Mouse (Mus musculus): Measurements from ENCODE around the gene Atrip. TPM values are rescaled to one million over a fixed set of nuclear protein-coding genes. Genes with fewer than 3 reads are reported as not detected.
A peak's percentile ranks its signal among the peaks of the same experiment; 100 is the strongest.

Gene Atrip
- total RNA-seq (2021), result 10 to 100 TPM; 10.4 to 11.1 TPM

DNA sequence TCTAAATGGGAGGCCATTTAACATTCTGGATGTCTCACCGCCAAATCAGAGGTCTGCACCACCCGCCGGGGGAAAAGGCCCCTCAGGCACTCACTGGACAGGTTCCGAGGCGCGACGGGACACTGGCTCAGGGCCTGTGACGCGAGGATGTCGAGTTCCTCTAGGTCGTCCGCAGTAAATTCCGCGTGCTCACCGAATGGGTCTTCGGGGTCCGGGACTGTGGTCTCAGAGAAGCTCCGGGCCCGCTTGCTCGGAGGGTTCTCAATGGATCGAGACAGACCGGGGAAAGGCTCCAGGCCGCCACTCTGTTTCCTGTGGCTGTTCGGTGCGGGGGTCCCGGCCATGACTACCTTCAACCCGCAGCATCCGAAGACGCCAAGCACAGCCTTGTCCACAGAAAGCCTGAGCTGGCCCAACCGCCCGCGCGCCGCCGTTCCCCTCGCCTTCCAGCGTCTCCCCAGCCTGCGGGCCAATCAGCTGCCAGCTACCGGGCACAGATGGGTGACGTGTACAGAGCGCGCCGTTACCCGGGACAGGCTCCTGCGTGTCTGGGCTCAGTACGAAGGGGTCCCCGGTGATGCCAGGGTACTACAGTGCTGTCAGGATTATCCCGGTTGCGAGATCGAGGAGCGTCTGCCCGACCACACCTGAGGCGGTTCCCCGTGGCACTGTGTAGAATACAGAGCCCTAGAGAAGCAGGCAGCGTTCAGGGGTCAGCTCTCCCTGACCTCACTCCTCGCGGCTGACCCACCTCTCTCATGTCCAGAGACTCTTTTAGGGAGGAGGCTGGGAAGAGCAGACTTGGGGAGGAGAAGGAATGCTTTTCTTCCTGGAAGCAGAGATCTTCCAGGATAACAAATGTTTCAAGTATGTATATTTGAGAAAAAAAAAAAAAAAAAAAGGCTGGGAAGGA lies at the start of gene Atrip:
Gene Atrip (minus strand): TSS at position 464 of the 913 bp plus-strand sequence.
- peak; percentile 92 for DNase-seq

GRCm38 (mm10) chr9:109123266-109123665 lies 49.3 kb upstream of the Atrip start:
- DNase-seq, result no peak

DNA sequence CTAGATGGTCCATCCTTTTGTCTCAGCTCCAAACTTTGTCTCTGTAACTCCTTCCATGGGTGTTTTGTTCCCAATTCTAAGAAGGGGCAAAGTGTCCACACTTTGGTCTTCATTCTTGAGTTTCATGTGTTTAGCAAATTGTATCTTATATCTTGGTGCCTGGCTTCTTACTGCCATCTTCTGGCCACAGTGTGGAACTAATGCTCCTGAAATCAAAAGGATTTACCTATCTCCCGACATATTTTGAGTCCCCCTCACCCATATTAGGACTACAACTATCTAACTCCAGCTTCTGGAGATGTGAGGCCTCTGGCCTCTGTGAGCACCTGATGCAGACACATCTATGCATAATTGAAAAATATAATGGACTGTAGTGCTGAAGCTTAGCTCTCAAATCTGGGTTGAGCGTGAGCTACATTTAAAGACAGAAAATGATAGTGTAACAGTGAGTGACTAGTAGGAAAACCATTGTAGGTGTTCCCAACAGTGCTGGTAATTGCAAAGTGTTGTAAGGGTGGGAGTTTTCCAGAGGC lies 48.7 kb upstream of the Atrip start:
- peak; percentile 41 for DNase-seq

GRCm38 (mm10) chr9:109120956-109121355 lies 47.0 kb upstream of the Atrip start:
- no peak for DNase-seq

DNA sequence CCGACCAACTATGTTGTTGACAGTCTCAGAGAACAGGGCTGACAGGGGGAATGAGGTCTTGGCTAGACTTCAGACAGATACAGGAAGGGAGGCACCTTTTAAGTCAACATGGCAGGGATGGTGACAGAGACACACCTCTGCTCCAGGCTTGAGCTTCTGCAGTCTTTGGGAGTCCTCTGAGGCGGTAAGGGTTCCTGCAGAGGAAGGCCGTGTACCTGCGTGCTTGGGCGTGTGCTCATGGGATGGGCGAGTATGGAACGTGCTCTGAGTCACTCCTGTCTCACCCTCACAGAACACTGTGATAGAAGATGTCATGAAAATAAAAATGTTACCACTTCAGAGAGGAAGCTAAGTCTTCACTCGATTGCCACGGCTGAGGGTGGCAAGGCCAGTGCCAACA lies 45.6 kb upstream of the Atrip start:
- DNase-seq, result no peak

DNA sequence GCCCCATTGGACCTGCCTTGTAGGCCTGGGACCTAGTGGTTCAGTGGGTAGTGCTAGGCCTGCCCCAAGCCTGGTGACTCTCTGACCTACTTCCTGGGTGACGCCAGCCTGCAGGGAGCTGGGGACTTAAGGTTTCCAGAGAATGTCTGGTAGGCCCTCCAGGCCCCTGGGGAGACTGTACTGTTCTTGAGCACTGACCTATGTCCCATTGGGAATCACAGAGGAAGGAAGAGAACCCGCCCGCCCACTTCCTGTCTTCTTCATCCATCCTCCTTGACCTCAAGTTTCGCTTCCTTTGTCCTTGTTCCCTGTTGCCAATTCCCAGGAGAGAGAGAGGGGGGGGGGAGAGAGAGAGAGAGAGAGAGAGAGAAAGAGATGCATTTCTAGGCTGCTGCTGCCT lies 44.2 kb upstream of the Atrip start:
- DNase-seq, result no peak

GRCm38 (mm10) chr9:109116205-109116604 lies 42.3 kb upstream of the Atrip start:
- DNase-seq, result no peak

- DNase-seq, result no peak
Observed at GRCm38 (mm10) chr9:109114871-109115270, 40.9 kb upstream of the Atrip start.

- DNase-seq, result no peak
Observed at GRCm38 (mm10) chr9:109114276-109114675, 40.4 kb upstream of the Atrip start.

GRCm38 (mm10) chr9:109113331-109113730 lies 39.4 kb upstream of the Atrip start:
- no peak for DNase-seq

DNA sequence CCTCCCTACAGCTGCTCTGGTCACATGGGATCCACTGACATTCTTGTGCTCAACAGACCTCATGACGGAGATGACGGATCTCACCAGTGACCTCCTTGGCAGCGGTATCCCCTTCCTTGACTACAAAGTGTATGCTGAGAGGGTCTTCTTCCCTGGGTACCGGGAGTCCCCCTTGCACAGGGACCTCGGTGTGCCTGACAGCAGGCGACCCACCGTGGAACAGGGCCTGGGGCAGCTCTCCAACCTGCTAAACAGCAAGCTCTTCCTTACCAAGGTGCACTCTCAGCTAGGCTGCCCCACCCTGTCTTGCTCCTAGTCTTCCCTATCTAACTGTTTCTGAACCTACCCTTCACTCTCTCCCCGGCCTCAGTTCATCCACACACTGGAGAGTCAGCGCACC lies 37.7 kb upstream of the Atrip start:
- DNase-seq, result no peak

DNA sequence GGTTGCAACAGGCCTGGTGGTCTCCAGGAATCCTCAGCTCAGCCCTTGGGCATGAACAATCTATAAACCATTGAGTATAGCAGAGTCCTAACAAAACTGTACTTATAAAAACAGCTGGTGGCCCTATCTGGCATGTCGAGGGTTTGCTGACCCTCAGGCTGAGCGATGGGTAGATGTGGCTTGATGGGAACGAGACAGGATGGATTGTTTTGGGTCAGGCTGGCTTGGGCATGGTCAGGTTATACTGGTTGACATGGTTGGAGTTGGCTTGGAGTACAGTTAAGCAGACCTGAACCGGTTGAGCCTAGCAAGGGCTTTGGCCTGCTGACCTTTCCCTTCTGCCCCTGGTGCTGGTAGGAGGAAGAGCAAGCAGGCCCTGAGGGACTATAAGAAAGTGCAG lies 37.2 kb upstream of the Atrip start:
- no peak for DNase-seq

GRCm38 (mm10) chr9:109110240-109110639 lies 36.3 kb upstream of the Atrip start:
- no peak for DNase-seq

DNA sequence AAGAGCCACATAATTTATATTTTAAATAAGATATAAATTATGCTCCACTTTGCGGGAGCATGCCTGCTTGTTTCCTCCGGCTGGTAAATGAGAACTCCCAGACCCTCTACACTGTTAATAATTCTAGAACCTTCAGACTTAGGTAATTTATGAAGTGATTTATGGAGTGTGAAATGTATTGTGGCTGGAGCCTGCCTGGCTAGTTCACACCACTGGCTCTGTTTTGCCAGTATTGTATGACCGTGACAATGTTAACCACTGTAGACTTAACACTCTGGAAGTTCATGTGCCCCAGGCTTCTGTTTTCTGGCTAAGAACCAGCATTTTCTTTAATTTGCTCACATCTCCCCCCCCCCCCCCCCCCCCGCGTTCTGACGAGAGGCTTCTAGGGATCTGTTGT lies 33.4 kb upstream of the Atrip start:
- DNase-seq, result no peak

GRCm38 (mm10) chr9:109105648-109106047 lies 31.7 kb upstream of the Atrip start:
- DNase-seq, result no peak

GRCm38 (mm10) chr9:109105011-109105410 lies 31.1 kb upstream of the Atrip start:
- DNase-seq, result peak; percentile 60

GRCm38 (mm10) chr9:109104083-109104482 lies 30.2 kb upstream of the Atrip start:
- no peak for DNase-seq

GRCm38 (mm10) chr9:109103250-109103649 lies 29.3 kb upstream of the Atrip start:
- peak; percentile 42 for DNase-seq

DNA sequence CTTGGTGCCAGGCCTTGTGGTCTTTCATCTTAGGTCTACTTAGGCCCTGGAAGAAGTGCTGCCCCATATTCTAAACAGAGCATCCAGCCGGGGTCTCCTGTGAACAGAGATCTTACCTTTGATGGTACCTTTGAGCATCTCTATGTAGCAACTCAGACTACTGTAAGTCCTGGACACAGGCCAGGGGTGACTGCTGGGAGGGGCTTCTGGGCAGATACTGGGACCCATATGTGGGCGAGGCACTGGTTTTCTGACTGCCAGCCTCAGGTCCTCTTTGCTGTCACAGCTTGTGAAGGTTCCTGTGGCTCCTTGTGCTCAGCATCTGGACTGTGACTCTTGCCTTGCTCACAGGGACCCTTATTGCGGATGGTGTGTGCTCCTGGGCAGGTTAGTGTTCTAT lies 28.6 kb upstream of the Atrip start:
- no peak for DNase-seq

GRCm38 (mm10) chr9:109101933-109102445 lies 28.1 kb upstream of the Atrip start:
- no peak for DNase-seq

- no peak for DNase-seq
Observed at GRCm38 (mm10) chr9:109100307-109100928, 26.5 kb upstream of the Atrip start.

GRCm38 (mm10) chr9:109098969-109099368 lies 25.0 kb upstream of the Atrip start:
- peak; percentile 84 for DNase-seq

DNA sequence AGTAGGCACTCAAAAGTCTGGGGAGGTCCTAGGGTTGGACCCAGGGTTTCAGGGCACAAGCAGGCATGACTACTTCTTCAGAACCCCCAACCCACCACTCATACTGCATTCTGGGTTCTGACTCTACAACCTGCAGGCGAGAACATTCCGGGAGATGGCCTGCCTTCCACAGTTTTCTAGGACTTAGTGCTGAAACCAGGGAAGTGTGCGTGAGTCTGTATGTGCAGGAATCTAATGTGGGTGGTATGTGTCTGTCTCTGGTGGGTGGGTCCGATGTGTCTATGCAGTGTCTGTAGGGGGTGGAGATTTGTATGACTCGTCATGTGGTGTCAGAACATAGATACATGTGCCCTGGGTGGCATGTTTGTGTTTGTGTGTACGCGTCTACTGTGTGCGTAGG lies 24.4 kb upstream of the Atrip start:
- no peak for DNase-seq
